Mouse (Mus musculus) limb, embryonic 14.5 days (tissue): ENCODE results near the gene Tmod1. TPM values are rescaled to one million over a fixed set of nuclear protein-coding genes. Genes with fewer than 3 reads are reported as not detected.

Source experiments
- ATAC-seq: fragments of 200-750 bp; cut with Nextera tagmentation; 2 replicates; pipeline ENCODE4 v1.8.0; 2017; ENCODE audit warnings: low read depth, moderate number of reproducible peaks, moderate TSS enrichment; ENCODE audit not compliant: low FRiP score
- DNase-seq: peaks from one replicate; pipeline ENCODE4 v3.0.0-alpha.2; 2015; ENCODE audit warnings: low spot score
- H3K27ac ChIP-seq: fragments of 300-500 bp; sonication (generic); replicated peaks from 2 replicates; pipeline ENCODE4 v1.5.1; 2014; ENCODE audit warnings: low read depth, mild to moderate bottlenecking, low read length, moderate library complexity, mixed read lengths
- H3K27me3 ChIP-seq: fragments of 300-500 bp; sonication (generic); 2 replicates; pipeline ENCODE4 v1.6.1; 2014; ENCODE audit warnings: low read length, mixed read lengths; ENCODE audit not compliant: control insufficient read depth, insufficient read depth
- H3K36me3 ChIP-seq: fragments of 300-500 bp; sonication (generic); 2 replicates; pipeline ENCODE4 v1.6.1; 2014; ENCODE audit warnings: mild to moderate bottlenecking, low read length, moderate library complexity, mixed read lengths; ENCODE audit not compliant: control insufficient read depth, insufficient read depth
- H3K4me1 ChIP-seq: fragments of 300-500 bp; sonication (generic); 2 replicates; pipeline ENCODE4 v1.6.1; 2014; ENCODE audit warnings: antibody characterized with exemption, low read length, mixed read lengths; ENCODE audit not compliant: control insufficient read depth, insufficient read depth
- H3K4me2 ChIP-seq: fragments of 300-500 bp; sonication (generic); replicated peaks from 2 replicates; pipeline ENCODE4 v1.6.1; 2014; ENCODE audit warnings: low read depth, mild to moderate bottlenecking, low read length, moderate library complexity; ENCODE audit not compliant: severe bottlenecking
- H3K4me3 ChIP-seq: fragments of 300-500 bp; sonication (generic); replicated peaks from 2 replicates; pipeline ENCODE4 v1.5.1; 2014; ENCODE audit warnings: low read length
- H3K9ac ChIP-seq: fragments of 300-500 bp; sonication (generic); 2 replicates; pipeline ENCODE4 v1.6.1; 2014; ENCODE audit warnings: mild to moderate bottlenecking, low read depth, low read length, moderate library complexity; ENCODE audit not compliant: severe bottlenecking
- H3K9me3 ChIP-seq: fragments of 300-500 bp; sonication (generic); 2 replicates; pipeline ENCODE4 v1.6.1; 2016; ENCODE audit warnings: low read length; ENCODE audit not compliant: control insufficient read depth
- POLR2A ChIP-seq: fragments of 200-500 bp; IDR thresholded peaks from 2 replicates; pipeline ENCODE4 v1.8.0; 2012; ENCODE audit warnings: inconsistent platforms, mild to moderate bottlenecking, moderate library complexity, borderline replicate concordance; ENCODE audit not compliant: insufficient read depth, insufficient read length; ENCODE audit errors: extremely low read depth
- WGBS: fragments of 180-500 bp; shearing (Covaris S2); extraction: QIAGEN DNeasy Blood & Tissue Kit; methylation state at CpG from one replicate; pipeline ENCODE4 v1.1.7; 2014; 5-methylcytosine and 5-hydroxymethylcytosine counted together
- polyA plus RNA-seq, 2 experiments: library from polyadenylated mRNA; depleted of rRNA in 1 of 2; stranded (reverse) in 1 of 2; unstranded in 1 of 2; fragments of >200 nt; fragmentation: Nextera tagmentation in 1 of 2; extraction: Ambion mirVana in 1 of 2; gene quantifications; 2 replicates each; pipeline versions ENCODE4 v1.2.1 to v1.2.3; 2012 to 2014

Tmod1 gene
- polyA plus RNA-seq, 2 experiments, result 10.8 to 15.8 TPM

DNA sequence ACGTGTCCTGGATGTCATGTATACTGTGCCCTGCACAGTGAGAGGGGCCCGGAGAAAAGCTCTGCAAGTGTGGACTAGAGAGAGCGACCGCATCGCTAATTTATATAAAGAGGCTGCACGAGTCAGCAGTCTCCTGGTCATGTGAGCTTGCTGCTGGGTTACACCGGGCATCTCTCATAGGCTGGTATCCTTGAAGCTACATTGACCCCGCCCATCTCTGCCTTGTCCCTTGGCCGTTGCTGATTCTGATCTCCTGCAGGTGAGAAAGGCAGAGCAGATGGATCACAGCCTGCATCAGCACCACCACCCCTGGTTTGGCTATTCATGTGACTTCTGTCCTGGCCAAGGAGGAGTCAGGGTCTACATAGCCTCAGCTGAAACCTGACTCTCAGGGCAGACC lies 60.4 kb downstream of the Tmod1 start:
- no peak overlapping the region for H3K4me2 ChIP-seq
- no peaks in the 10 kb centered on the region for H3K36me3 ChIP-seq
- no peak for TF ChIP-seq POLR2A
- no peak for ATAC-seq
- no peaks in the 10 kb centered on the region for H3K27me3 ChIP-seq
- DNase-seq, result no peak
- no peak overlapping the region for H3K9ac ChIP-seq
- no peaks in the 10 kb centered on the region for H3K9me3 ChIP-seq
- no peak overlapping the region for H3K4me3 ChIP-seq
- 69% methylated on average over 9 of the region's 9 CpGs for WGBS
- H3K4me1 ChIP-seq, result peaks cover 10% of the 10 kb centered on the region; the same call in 1 of the 2 replicates
- H3K27ac ChIP-seq, result no peak overlapping the region

DNA sequence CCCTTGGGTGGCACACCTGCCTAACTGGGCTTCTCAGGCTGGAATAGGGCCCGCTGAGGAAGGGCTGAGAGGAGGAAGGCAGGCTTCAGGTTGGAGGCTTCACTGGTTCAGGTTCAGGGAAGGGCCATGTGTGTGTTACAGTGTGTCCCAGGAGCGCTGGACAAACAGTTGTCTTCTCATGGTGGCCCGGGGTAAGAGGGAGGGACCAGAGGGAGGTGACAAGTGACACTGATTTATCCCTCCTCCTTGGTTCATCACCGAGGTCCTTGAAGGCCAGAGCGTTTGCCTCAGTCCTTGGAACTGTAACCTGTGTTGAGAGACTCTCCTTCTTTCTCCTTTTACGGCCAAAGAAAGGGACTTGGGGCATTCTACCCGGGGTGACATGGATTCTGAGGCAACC lies 61.8 kb downstream of the Tmod1 start:
- no peak overlapping the region for H3K27ac ChIP-seq
- no peak overlapping the region for H3K4me2 ChIP-seq
- 54% methylated on average over 6 of the region's 7 CpGs for WGBS

DNA sequence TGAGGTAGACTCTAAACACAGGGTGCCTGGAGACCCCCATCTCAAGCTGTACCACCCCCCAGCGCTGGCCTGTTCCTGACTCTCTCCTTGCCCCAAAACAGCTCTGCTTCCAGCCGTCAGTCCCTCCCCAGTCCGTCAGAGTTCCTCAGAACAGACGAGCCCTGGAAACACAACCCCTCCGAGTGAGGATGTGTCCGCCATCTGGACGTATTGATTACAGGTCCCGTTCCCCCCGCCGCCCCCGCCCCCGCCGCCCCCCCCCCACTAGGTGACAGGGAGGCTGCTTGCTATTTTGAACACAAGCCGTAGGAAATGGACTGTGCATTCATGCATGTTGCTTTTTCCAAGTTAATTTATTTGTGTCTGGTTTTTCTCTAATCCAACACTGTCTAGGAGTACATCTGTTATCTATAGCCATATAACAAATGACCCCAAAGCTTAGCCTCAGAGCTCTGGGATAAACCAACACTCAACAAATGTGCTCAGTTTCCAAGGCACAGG lies 62.5 kb downstream of the Tmod1 start:
- Histone ChIP-seq H3K9ac (no peak overlapping the region), H3K4me1 (peaks cover 10% of the 10 kb centered on the region; the same call in 1 of the 2 replicates), H3K4me3 (no peak overlapping the region), H3K4me2 (no peak overlapping the region), H3K27ac (peak overlapping the region; percentile 20; the same call in 1 of the 2 replicates), H3K27me3 (no peaks in the 10 kb centered on the region), H3K36me3 (no peaks in the 10 kb centered on the region), H3K9me3 (no peaks in the 10 kb centered on the region)
- 8% methylated on average over 14 of the region's 14 CpGs for WGBS
- DNase-seq (no peak), ATAC-seq (peak; percentile 77)
- no peak for TF ChIP-seq POLR2A

More for the DNA sequence above, 61.8 kb downstream of the Tmod1 start:
- ATAC-seq (no peak), DNase-seq (no peak)
- peaks cover 10% of the 10 kb centered on the region; the same call in 1 of the 2 replicates for H3K4me1 ChIP-seq
- no peak for TF ChIP-seq POLR2A
- no peaks in the 10 kb centered on the region for H3K36me3 ChIP-seq
- no peak overlapping the region for H3K9ac ChIP-seq
- no peak overlapping the region for H3K4me3 ChIP-seq
- no peaks in the 10 kb centered on the region for H3K27me3 ChIP-seq
- no peaks in the 10 kb centered on the region for H3K9me3 ChIP-seq

DNA sequence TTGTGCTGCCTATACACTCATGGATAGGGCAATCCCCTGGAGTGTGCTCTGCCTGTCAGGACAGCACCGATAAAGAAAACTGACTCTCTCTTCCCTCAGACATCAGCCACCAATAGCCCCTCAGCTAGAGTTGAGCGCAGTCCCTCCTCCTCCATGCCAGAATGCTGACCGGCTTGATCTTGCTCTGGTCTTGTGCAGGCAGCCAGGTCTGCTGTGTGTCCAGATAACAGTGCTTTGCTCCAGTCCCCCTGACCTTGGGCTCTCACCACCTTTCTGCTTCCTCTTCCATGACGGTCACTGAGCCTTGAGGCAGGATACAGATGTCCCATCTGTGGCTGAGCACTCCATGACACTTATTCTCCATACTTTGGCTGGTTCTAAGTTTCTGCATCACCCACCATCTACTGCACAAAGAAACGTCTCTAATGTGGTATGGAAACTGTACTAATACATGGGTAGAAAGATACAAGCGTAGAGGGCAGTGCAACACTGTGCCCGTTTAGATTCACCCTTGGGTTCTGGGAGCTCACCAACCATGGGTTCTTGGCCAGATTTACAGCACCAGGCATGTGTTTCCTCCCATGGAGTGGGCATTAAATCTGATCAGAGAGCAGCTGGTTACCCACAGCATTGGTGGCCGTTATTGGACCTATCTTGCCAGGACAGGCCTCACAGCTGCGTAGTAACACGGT lies 63.5 kb downstream of the Tmod1 start:
- H3K4me1 ChIP-seq, result peaks cover 10% of the 10 kb centered on the region; the same call in 1 of the 2 replicates
- no peaks in the 10 kb centered on the region for H3K27me3 ChIP-seq
- WGBS, result 84% methylated on average over 10 of the region's 10 CpGs
- no peaks in the 10 kb centered on the region for H3K9me3 ChIP-seq
- no peak for TF ChIP-seq POLR2A
- no peaks in the 10 kb centered on the region for H3K36me3 ChIP-seq
- ATAC-seq (no peak), DNase-seq (no peak)
- H3K4me3 ChIP-seq, result no peak overlapping the region
- H3K9ac ChIP-seq, result no peak overlapping the region
- no peak overlapping the region for H3K27ac ChIP-seq
- no peak overlapping the region for H3K4me2 ChIP-seq

DNA sequence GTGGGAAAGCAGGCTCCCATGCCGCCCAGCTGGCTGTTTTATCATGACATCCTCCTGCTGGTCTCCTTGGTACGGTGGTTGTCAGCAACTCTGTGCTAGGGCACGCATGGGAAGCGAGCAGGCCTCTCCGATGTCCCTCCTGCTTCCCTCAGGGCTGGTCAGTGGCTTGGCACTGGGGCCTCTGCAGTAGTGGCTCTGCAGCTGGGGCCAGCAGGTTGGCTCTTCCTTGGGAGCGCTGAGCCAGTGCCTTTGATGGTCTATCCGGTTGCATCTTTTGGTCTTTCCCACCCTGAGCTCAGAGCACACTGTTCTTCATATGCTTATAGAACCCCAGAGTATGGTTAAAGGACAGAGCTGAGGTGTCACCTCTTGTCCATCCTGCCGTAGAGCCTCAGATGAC lies 71.3 kb downstream of the Tmod1 start:
- H3K4me3 ChIP-seq, result no peak overlapping the region
- H3K9me3 ChIP-seq, result no peaks in the 10 kb centered on the region
- TF ChIP-seq POLR2A, result no peak
- H3K36me3 ChIP-seq, result peaks cover 17% of the 10 kb centered on the region; the same call in 1 of the 2 replicates
- H3K4me2 ChIP-seq, result no peak overlapping the region
- no peaks in the 10 kb centered on the region for H3K4me1 ChIP-seq
- H3K9ac ChIP-seq, result no peak overlapping the region
- H3K27ac ChIP-seq, result no peak overlapping the region
- no peak for ATAC-seq
- H3K27me3 ChIP-seq, result no peaks in the 10 kb centered on the region
- DNase-seq, result no peak
- 92% methylated on average over 8 of the region's 8 CpGs for WGBS

DNA sequence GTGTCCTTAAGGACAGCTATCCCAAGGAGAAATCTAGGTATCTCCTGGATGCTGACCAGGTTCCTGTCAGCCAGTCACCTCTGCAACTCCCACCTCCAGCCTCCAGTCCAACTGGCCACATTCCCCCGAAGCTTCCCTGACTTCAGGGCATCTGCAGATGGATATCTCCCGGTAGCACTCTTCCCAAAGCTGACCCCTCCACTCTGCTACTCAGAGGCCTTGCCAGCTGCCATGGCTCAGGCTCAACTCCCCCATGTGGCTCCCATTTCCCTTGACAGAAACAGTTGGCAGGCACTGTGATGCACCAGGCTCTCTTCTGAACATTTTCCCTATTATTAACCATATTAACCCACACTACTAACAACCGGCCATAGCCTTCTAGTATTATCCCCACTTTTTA lies 72.6 kb downstream of the Tmod1 start:
- TF ChIP-seq POLR2A, result no peak
- Histone ChIP-seq H3K4me2 (no peak overlapping the region), H3K9me3 (no peaks in the 10 kb centered on the region), H3K4me1 (no peaks in the 10 kb centered on the region), H3K9ac (no peak overlapping the region), H3K36me3 (peaks cover 30% of the 10 kb centered on the region), H3K27ac (no peak overlapping the region), H3K27me3 (no peaks in the 10 kb centered on the region), H3K4me3 (no peak overlapping the region)
- ATAC-seq (no peak), DNase-seq (no peak)
- 67% methylated on average over 3 of the region's 3 CpGs for WGBS
